Mouse (Mus musculus) kidney, embryonic 15.5 days (tissue): ENCODE data around the gene Gm10153. TPM values are rescaled to one million over a fixed set of nuclear protein-coding genes. Genes with fewer than 3 reads are reported as not detected.

Source experiments
- polyA plus RNA-seq: library from polyadenylated mRNA; unstranded; fragments of >200 nt; fragmentation: Nextera tagmentation; extraction: Ambion mirVana; gene quantifications from 2 replicates; pipeline ENCODE4 v1.2.1, GENCODE M21; 2015

The Gm10153 gene
- polyA plus RNA-seq, 1 experiment from 2014 or later, result not detected

Other genes with a start within 250 kb of the Gm10153 start
- gene Brsk2, start 240.6 kb downstream of the Gm10153 start, polyA plus RNA-seq, result 0.74 and 0.86 TPM in 2 replicates
- gene Mob2, start 129.3 kb downstream of the Gm10153 start, polyA plus RNA-seq, result 62.3 and 66.9 TPM in 2 replicates
- gene Dusp8, start 94.5 kb downstream of the Gm10153 start, polyA plus RNA-seq, result 2.6 and 2.9 TPM in 2 replicates
- not detected in 2 replicates for gene Gm45618, start 69.7 kb downstream of the Gm10153 start, polyA plus RNA-seq
- not detected in 2 replicates for gene Gm39115, start 54.4 kb downstream of the Gm10153 start, polyA plus RNA-seq
- gene Gm45337, start 45.8 kb downstream of the Gm10153 start, polyA plus RNA-seq, result not detected in 2 replicates
- gene Gm29735, start 33.3 kb downstream of the Gm10153 start, polyA plus RNA-seq, result not detected in 2 replicates
- gene Gm4553, start 24.6 kb downstream of the Gm10153 start, polyA plus RNA-seq, result not detected in 2 replicates
- not detected in 2 replicates for gene Krtap5-2, start 14.4 kb downstream of the Gm10153 start, polyA plus RNA-seq
- gene Krtap5-3, start 11.0 kb upstream of the Gm10153 start, polyA plus RNA-seq, result not detected in 2 replicates
- gene Gm7579, start 21.5 kb upstream of the Gm10153 start, polyA plus RNA-seq, result not detected in 2 replicates
- not detected in 2 replicates for gene Krtap5-5, start 39.6 kb upstream of the Gm10153 start, polyA plus RNA-seq
- not detected in 2 replicates for gene Gm40460, start 50.7 kb upstream of the Gm10153 start, polyA plus RNA-seq
- not detected in 2 replicates for gene Gm2431, start 68.0 kb upstream of the Gm10153 start, polyA plus RNA-seq
- gene Gm4559, start 84.0 kb upstream of the Gm10153 start, polyA plus RNA-seq, result not detected in 2 replicates
- not detected in 2 replicates for gene Krtap5-1, start 106.7 kb upstream of the Gm10153 start, polyA plus RNA-seq
- gene Krtap5-4, start 113.2 kb upstream of the Gm10153 start, polyA plus RNA-seq, result not detected in 2 replicates
- 1.8 and 2.3 TPM in 2 replicates for gene Ifitm10, start 183.4 kb upstream of the Gm10153 start, polyA plus RNA-seq
- gene Gm49369, start 192.3 kb upstream of the Gm10153 start, polyA plus RNA-seq, result 1.2 and 2.5 TPM in 2 replicates
- 294 and 312 TPM in 2 replicates for gene Ctsd, start 197.6 kb upstream of the Gm10153 start, polyA plus RNA-seq
- 0.62 and 1.3 TPM in 2 replicates for gene Syt8, start 244.5 kb upstream of the Gm10153 start, polyA plus RNA-seq